Mouse (Mus musculus) fat pad, adult 2 months (tissue): ENCODE measurements around the gene Car1.
"Not testable (repeated sequence)": the region's sequence is repeated elsewhere in the genome, so short reads cannot be mapped to it uniquely, and the experiment has no call there.

Experiments
- DNase-seq: peaks from one replicate; pipeline ENCODE4 v3.0.0-alpha.2; 2011; ENCODE audit warnings: low read depth, low spot score; ENCODE audit errors: extremely low read depth

The Car1 gene

DNA sequence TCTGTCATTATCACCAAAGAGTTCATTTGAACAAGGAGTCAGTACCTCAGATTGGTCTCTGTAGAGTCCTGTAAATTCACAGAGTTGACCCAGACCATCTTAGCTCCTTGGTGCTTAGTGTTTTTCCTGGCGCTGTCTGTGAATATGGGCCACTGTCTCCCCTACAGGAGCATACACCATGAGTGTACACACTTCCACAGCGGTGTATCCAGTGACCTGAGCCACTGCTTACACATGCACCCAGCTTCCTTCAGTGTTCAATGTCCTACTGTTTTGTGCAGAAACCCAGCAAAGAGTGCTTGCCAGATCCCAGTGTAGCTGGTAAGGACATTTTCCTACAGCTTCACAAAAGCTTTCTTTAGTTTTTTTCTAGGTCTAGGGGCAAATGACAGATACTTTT lies 22.8 kb downstream of the Car1 start:
- DNase-seq: no peak

DNA sequence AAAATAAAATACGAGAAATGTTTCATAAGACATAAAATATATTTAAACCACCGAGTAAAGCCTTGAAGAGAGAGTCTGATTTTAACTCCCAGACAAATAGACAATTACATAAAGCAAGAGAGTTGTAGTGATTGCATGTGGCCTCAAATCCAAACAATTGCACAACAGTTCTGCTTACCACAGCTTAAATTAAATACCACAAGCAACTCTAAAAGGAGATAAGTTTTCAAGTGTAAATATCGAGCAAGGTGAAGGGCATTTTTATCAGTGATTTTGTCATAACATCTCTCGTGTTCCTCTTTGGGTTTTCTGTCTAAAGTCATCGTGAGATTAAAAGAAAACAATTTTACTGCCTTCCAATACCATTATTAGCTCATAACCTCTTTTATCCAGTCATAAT lies 25.0 kb downstream of the Car1 start:
- DNase-seq: not testable (repeated sequence)

DNA sequence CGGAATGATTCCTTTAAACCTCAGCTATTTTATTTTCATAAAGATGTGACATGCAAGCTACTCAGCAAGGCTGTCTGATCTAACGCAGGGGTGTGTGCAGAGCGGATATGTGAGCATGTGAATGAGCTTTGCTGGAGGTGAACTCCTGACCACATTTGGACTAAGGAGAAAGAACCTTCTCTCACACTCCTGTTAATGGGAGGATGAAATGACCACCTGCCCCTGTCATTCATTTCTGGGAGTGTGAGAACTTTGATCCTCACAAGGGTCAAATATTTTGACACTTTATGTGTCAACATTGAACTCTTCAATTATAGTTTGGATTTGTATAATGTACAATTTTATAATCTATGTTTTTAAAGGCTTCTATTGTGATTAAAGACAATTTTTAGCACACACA lies 25.8 kb downstream of the Car1 start:
- not testable (repeated sequence) for DNase-seq

DNA sequence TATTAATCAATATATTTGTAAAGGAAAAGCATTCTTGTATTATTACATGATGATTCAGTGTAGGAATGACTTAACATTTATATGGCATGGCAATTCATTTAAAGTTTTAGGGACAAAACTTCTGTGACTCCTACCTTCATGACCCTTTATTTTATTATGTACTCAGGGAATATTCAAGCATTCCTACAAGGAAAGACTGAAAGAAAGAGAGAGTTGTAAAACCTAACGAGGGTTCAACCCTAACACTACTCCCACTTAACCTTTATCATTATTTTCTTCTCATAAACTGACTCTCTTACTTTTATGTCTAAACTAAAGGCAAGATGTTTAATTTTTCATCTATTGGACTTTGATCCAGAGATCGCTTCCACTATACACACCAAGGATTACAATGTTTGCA lies 28.0 kb downstream of the Car1 start:
- DNase-seq: no peak

GRCm38 (mm10) chr3:14776497-14777162 lies 31.5 kb downstream of the Car1 start:
- DNase-seq: not testable (repeated sequence)

- DNase-seq: not testable (repeated sequence)
These were observed 33.6 kb downstream of the Car1 start for GRCm38 (mm10) chr3:14774539-14774938.

DNA sequence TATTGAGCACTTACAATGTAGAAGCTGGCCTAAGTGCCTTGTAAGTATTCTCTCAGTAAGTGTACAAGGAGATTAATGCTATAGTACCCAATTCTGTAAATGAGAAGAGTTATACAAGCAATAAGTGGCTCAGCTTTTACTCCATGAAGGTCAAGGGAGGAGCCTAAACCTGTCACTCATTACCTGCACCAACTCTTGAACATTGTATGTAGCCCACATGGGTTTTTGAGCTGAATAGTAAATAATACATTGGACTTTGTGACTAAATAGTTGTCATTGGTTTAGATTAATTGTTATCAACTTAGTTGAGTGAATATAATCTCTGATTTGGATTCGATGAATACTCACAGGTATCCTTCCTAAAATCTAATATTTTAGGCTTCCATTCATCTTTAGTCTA lies 35.7 kb downstream of the Car1 start:
- not testable (repeated sequence) for DNase-seq

DNA sequence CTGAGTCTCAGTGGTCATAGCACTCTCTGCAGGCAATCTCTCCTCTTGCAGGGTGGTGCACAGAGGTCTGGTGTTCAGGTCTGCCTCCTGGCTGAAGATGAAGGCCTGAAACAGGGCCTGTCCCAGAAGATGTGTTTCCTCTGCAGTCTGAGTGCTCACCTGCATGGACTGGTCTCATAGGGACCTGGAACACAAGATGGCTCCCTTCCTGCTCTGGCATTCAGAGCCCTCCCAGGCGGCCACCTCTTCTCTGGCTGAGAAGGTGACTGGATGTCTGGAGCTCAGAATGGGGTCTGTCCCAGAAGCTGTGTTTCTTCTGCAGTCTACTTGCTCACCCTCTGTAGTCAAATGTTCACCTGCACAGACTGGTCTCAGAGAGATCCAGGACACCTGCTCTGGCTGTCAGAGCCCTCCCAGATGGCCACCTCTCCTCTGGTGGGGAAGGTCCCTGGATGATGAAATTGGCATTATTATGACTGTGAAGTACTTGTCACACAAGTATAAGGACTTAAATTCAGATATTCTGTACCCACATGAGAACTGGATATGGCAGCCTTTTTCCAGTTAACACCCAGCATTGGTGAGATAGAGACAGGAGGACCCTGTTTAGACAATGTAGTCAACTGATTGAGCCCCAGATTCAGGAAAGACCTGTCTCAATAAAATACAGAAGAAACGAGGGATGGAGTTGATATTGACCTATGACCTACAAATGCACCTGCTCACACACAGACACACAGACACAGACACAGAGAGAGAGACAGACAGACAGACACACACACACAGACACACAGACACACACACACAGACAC lies 43.2 kb downstream of the Car1 start:
- no peak for DNase-seq

GRCm38 (mm10) chr3:14755716-14756115 lies 52.5 kb downstream of the Car1 start:
- peak; percentile 47 for DNase-seq

DNA sequence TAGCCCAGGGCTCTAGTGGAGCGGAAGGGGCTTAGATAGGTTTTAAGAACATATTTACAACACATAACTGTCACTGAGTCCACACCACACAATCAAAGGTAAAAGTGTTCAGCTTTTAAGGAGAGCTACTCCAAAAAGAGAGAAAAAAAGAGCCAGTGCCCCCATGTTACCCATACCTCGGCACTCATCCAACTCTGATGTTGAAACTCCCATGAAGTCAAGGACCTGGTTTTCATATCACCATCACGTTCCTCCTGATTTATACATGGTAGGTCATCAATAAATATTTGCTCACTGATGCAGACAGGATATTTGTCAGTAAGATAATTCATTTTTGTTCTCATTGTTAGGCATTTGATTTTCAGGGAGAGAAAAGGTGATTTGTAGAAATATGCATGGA lies 62.1 kb downstream of the Car1 start:
- DNase-seq: no peak

DNA sequence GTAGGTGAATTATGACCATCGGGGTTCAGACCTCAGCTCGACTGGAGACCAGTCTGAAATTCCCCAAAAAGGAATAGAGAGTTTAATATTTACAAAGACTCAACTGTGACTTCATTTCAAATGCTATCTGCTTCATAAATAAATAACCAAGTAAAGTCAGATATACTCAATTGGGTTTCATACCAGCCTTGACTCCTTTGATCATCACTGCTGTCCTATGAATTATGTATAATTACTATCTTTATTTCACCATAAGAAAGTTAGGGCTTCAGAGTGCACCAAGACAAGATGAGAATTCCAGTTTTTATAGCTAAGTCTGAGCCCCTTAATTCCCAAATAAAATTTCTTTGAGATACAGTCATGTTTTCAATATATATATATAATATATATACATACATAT lies 69.9 kb downstream of the Car1 start:
- no peak for DNase-seq

GRCm38 (mm10) chr3:14727496-14727895 lies 80.7 kb downstream of the Car1 start:
- DNase-seq: not testable (repeated sequence)

- DNase-seq: not testable (repeated sequence)
These were observed 82.7 kb downstream of the Car1 start for GRCm38 (mm10) chr3:14725462-14725861.
